Mouse (Mus musculus) erythroblast, embryonic 14.5 days (primary cell): ENCODE results near the gene Vmn1r50.

Source experiments
- GATA1 ChIP-seq: IDR thresholded peaks from 2 replicates; pipeline ENCODE4 v1.6.1; 2012; ENCODE audit warnings: low read length, inconsistent platforms, mixed read lengths
- TAL1 ChIP-seq: IDR thresholded peaks from 3 replicates; pipeline ENCODE4 v1.6.1; 2012; ENCODE audit warnings: low read length, inconsistent platforms, mixed read lengths

DNA sequence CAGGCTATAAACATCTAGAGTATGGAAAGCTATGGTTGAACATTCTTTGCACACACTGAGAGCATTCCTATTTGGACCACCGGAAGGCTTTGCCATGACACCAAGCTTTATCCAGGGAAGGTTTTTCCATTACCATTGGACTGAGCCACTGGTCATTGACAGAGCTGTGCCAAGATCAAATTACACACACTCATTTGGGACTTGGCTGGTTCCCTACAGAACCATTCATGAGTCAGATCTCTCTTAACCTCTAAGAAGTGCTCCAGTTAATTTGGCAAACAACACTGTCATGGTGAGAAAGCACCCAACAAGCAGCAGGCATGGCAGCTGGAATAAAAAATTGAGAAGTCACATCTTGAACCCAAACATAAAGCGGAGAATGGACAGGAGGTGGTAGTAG is 664 bp upstream of the Vmn1r50 start:
- no peak for TF ChIP-seq TAL1
- TF ChIP-seq GATA1, result no peak
